Mouse (Mus musculus): ENCODE data around the gene Tnfrsf1b. TPM values are rescaled to one million over a fixed set of nuclear protein-coding genes. Genes with fewer than 3 reads are reported as not detected.

Gene Tnfrsf1b
- 14.5 and 16.4 TPM in 2 replicates for polyA plus RNA-seq (2012; rRNA removed)

DNA sequence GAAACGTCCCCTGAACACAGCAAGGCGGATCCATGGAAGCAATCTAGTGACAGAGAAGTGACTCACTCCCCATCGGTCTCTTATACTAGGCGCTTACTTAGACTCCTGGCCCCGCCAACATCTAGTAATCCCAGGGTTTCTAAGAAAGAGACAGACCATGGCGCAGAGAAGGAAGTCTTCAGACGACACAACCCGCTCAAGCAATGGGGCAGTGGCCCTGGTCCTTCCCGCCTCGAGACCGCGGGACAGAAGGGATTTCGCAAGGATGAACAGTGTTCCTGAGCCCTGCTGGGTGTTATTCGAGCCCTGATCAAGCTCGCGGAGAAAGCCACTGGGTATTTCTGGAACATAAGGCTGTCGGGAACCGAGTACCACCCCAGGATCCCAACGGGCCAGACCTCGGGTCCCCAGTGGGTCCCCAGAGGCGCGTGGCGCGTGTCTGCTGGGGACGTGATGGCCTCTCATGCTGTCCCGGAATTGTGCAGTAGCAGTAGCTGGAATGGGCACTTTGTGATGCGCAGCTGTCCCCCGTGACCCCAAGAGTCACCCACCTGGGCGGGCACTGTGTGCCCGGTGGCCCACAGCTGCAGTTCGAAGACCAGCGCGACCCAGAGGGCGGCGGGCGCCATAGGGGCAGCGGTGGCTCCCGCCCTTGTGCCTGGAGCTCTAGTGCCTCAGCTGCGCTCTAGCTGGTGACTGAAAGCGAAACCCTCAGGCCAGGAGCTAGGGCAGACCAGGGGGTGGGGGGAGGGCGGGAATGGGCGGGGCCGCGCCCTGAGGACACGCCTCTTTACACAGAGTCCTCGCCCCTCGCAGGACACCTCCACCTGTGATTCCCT lies at the start of gene Tnfrsf1b:
Gene Tnfrsf1b (minus strand): TSS at position 698 of the 839 bp plus-strand sequence.

GRCm38 (mm10) chr4:145194559-145195162 lies 52.0 kb downstream of the Tnfrsf1b start, which contains the start of gene Vps13d:
Gene Vps13d, minus strand, starts transcription at chr4:145195005.

Other genes starting within 250 kb of the Tnfrsf1b start
- gene Vps13d, start 51.9 kb downstream of the Tnfrsf1b start, polyA plus RNA-seq (2012; rRNA removed) = 3.3 and 5.6 TPM in 2 replicates
- 0.06 TPM in 1 of 2 replicates, not detected in the other for gene Tnfrsf8, start 68.3 kb upstream of the Tnfrsf1b start, polyA plus RNA-seq (2012; rRNA removed)